Mouse (Mus musculus) olfactory bulb, adult 2 months (tissue): ENCODE data around the gene Wdtc1. TPM values are rescaled to one million over a fixed set of nuclear protein-coding genes. Genes with fewer than 3 reads are reported as not detected.

Experiments used
- H3K27ac ChIP-seq: fragments of 200-500 bp; 2 replicates; pipeline ENCODE4 v1.5.1; 2012; ENCODE audit warnings: low read depth, low read length; ENCODE audit not compliant: insufficient read depth
- H3K4me1 ChIP-seq: fragments of 200-500 bp; 2 replicates; pipeline ENCODE4 v1.6.1; 2012; ENCODE audit warnings: low read length; ENCODE audit not compliant: control insufficient read depth, insufficient read depth
- H3K4me3 ChIP-seq: fragments of 200-500 bp; 2 replicates; pipeline ENCODE4 v1.5.1; 2012; ENCODE audit warnings: mild to moderate bottlenecking, low read depth, low read length, moderate library complexity; ENCODE audit not compliant: insufficient read depth
- CTCF ChIP-seq: fragments of 200-500 bp; IDR thresholded peaks from 2 replicates; pipeline ENCODE4 v1.5.1; 2012; ENCODE audit warnings: low read depth, mild to moderate bottlenecking, low read length, moderate library complexity; ENCODE audit not compliant: insufficient read depth
- POLR2A ChIP-seq: fragments of 200-500 bp; IDR thresholded peaks from 2 replicates; pipeline ENCODE4 v1.6.1; 2012; ENCODE audit warnings: mild to moderate bottlenecking, low read depth, low read length, moderate library complexity; ENCODE audit not compliant: insufficient read depth
- WGBS: fragments of 180-500 bp; shearing (Covaris S2); methylation state at CpG from one replicate; pipeline ENCODE4 v1.1.7; 2018; 5-methylcytosine and 5-hydroxymethylcytosine counted together
- polyA plus RNA-seq: library from polyadenylated mRNA; stranded (reverse); fragments of >200 nt; gene quantifications from 2 replicates; pipeline ENCODE4 v1.2.4, GENCODE M21; 2012; ENCODE audit warnings: low replicate concordance; ENCODE audit not compliant: missing spikeins, insufficient read depth, insufficient read length

Gene Wdtc1
- polyA plus RNA-seq, 1 experiment: not detected

DNA sequence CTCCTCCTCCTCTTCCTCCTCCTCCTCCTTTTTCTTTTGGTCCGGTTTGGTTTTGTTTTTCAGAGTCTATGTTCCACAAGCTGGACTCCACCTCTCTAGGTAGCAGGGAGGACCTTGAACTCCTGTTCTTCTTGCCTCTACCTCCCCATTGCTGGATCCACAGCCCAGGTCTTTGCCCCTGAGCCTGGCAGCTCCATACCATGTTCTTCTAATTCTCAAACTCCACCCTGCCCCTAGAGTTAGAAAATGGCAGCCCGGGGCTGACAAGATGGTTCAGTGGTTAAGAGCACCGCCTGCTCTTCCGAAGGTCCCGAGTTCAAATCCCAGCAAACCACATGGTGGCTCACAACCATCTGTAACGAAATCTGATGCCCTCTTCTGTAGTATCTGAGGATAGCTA, 1.4 kb upstream of the Wdtc1 start:
- Histone ChIP-seq H3K4me1 (no peaks in the 10 kb centered on the region), H3K27ac (no peak overlapping the region), H3K4me3 (no peak overlapping the region)
- TF ChIP-seq POLR2A: no peak
- TF ChIP-seq CTCF: no peak
- 94% methylated on average over 6 of the region's 6 CpGs for WGBS

DNA sequence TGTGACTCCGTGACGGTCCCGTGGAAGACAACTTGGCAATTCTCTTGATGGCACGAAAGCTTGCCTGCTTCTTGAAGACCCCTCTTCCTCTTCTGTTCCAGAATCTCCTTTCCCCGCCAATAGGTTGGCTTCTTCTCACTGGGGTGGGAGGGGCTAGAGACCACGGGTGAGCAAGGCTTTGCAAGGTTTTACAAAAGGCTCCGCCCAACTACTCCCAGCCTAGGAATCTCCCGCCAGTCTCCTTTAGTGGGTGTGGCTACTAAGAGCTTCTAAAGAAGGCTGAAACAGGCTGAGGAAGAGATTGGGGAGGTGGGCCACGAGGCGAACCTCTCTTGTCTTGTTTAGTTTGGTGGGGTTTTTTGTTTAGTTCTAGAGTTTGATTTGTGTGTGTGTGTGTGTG, 484 bp downstream of the Wdtc1 start:
- Histone ChIP-seq H3K4me1 (no peaks in the 10 kb centered on the region), H3K27ac (no peak overlapping the region), H3K4me3 (no peak overlapping the region)
- no peak for TF ChIP-seq CTCF
- no peak for TF ChIP-seq POLR2A
- 79% methylated on average over 10 of the region's 10 CpGs for WGBS

DNA sequence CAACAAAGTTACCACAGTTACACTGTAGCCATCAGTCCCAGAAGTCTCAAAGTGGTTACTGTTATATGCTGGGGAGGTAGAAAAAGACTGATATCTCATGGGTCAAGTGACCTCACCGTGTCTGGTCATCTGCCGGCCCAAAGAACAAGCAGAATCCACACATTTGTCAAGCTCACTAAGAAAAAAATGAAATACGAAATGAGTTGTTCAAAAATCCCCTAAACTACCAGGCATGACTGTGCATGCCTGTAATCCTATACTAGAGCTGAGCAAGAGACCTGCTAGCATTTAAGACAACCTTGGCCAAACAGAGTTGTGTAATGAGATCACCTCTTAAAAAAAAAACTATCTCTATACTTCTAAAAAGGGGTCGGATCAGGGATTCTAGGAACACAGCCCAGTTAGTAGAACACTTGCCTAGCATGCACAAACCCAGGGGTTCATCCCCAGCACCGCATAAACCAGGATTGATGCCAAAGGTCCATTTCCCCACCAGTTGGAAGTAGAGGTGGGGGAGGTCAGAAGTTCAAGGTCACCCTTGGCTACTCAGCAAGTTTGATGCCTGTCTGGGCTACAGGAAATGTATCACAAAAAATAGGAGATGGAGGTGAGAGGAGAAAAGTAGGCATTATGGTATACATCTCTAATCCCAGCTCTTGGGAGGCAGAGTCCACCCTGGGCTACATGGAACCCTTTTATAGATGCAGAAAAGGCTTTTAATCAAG, 5.1 kb downstream of the Wdtc1 start:
- WGBS: 92% methylated on average over 5 of the region's 5 CpGs
- TF ChIP-seq CTCF (no peak), POLR2A (no peak)
- no peaks in the 10 kb centered on the region for H3K4me1 ChIP-seq
- H3K27ac ChIP-seq: no peak overlapping the region
- H3K4me3 ChIP-seq: no peak overlapping the region

DNA sequence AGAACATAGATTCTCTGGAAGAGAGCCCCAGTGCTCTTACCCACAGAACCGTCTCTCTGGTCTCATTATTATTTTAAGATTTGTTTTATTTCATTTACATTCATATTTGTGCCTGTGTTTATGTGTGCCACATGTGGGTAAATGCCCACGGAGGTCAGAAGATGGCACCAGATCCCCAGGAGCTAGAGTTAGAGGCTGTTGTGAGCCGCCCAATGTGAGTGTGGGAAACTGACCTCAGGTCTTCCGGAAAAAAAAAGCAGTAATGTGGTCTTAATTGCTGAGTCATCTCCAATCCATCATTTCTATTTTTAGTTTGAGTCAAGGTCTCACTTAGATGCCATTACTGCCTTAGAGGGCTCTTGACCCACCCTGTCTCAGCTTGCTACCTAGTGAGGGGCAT, 5.7 kb downstream of the Wdtc1 start:
- H3K4me1 ChIP-seq: no peaks in the 10 kb centered on the region

DNA sequence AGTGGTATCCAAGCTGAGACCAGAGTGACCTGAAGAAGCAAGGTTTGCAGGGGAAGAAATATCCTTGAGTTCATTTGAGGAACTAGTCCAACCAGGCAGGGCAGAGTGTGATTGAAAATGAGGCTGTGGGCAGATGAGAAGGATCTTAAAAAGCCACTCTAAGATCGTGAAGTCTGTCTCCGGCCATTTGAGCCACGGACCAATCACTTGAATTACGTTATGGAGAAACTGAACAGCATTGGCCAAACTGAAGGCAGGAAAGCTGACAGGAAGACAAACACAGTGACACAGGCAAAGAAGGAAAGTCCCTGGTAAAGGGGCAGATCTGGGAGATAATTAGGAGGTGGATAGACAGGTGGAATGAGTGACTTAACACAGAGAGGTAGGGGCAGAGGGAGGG, 6.7 kb downstream of the Wdtc1 start:
- no peak overlapping the region for H3K27ac ChIP-seq
- H3K4me3 ChIP-seq: no peak overlapping the region
- TF ChIP-seq CTCF (no peak), POLR2A (no peak)
- 82% methylated on average over 4 of the region's 4 CpGs for WGBS
- no peaks in the 10 kb centered on the region for H3K4me1 ChIP-seq

More for the DNA sequence above, 5.7 kb downstream of the Wdtc1 start:
- TF ChIP-seq CTCF (no peak), POLR2A (no peak)
- 74% methylated on average over 4 of the region's 4 CpGs for WGBS
- Histone ChIP-seq H3K4me3 (no peak overlapping the region), H3K27ac (no peak overlapping the region)

DNA sequence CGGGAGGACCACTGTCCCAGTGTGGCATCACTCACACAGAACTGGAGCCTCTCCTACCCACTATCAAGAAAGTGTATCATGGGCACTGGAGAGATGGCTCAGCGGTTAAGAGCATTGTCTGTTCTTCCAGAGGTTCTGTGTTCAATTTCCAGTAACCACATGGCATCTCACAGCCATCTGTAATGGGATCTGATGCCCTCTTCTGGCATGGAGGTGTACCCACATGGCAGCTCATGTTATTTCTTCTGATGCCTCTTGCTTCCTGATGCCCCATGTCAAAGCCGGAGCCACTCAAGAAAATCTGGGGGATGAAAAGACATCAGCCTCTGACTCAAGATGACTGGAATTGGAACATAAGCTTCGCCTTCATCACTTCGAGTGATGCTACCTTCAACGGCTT, 7.6 kb downstream of the Wdtc1 start:
- TF ChIP-seq CTCF: no peak
- TF ChIP-seq POLR2A: no peak
- 91% methylated on average over 6 of the region's 6 CpGs for WGBS
- Histone ChIP-seq H3K4me1 (no peaks in the 10 kb centered on the region), H3K27ac (no peak overlapping the region), H3K4me3 (no peak overlapping the region)

DNA sequence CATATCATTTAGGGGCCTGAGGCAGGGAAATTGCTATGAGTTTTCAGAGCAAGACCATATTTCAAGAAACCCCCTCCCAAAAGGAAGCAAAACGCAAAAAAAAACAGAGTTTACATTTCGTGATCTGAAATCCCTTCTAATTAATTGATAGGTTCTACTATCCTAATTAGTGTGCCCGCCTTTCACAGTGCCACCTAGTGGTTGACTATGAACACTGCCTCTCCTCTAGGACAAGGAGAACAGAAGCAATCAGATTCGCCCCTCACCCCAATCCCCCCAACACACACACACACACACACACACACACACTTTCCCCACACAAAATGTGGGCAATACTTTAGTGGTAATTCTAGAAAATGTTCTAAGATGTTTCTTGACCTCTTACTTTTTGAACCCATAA, 9.2 kb downstream of the Wdtc1 start:
- Histone ChIP-seq H3K4me1 (peaks cover 4% of the 10 kb centered on the region; the same call in 1 of the 2 replicates), H3K27ac (no peak overlapping the region), H3K4me3 (no peak overlapping the region)
- peak; percentile 23; the same call in 1 of the 2 replicates for TF ChIP-seq CTCF
- TF ChIP-seq POLR2A: no peak
- WGBS: 3% methylated on average over 4 of the region's 4 CpGs

DNA sequence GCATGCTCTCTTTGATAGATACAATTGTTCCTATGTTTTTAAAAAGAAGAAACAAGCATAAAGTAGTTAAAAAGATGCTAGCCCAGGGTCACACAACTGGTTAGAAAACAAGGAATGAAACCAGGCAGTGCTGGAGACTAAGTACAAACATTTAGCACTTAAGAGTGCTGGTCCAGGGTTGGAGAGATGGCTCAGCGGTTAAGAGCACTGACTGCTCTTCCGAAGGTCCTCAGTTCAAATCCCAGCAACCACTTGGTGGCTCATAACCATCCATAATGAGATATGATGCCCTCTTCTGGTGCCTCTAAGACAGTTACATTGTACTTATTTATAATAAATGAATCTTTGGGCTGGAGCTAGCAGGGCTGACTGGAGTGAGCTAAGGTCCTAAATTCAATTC, 13.1 kb downstream of the Wdtc1 start:
- 86% methylated on average over 2 of the region's 2 CpGs for WGBS
- Histone ChIP-seq H3K4me3 (no peak overlapping the region), H3K4me1 (peaks cover 6% of the 10 kb centered on the region; the same call in 1 of the 2 replicates), H3K27ac (no peak overlapping the region)
- TF ChIP-seq CTCF (no peak), POLR2A (no peak)

DNA sequence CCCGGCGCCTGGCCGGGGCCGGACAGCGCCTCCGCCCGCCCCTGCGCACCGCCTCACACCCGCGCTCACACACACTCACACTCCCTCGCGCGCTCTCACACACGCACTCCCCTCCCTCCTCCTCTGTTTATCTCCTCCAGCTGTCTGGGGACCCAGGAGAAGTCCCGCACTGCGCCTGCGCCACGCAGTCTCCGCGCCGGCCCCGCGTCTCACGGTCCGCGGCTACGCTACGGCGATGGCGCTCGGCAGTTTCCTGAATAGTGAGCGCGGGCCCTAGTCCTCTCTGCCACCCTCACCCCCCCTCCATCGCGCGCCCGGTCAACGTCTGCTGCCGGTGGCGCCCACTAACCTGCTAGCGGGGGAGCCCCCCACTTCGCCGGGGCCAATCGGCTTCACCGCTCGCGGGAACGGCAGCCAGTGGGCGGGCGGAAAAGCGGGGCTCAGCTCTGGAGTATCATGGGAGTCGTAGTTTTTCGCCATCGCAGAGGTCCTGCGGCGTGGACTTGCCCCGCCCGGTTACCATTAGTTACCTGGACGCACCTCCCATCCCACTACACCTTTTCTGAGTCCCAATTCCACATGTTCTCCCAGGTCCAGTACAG, 14.0 kb downstream of the Wdtc1 start:
- H3K27ac ChIP-seq: no peak overlapping the region
- under 1% methylated on average over 57 of the region's 60 CpGs for WGBS
- H3K4me1 ChIP-seq: peaks cover 6% of the 10 kb centered on the region; the same call in 1 of the 2 replicates
- TF ChIP-seq CTCF (no peak), POLR2A (peak; percentile 61; the same call in 1 of the 2 replicates)
- H3K4me3 ChIP-seq: peak overlapping the region; percentile 62
